In genomic region chr3:136782058-136782457, GRCm38 (mm10) we compare ENCODE assay signal across 24 mouse cellular contexts.
"Had no signal": no experiment of that assay in that cellular context is flagged by ENCODE, and none has a peak within 500 bp of the region (broad histone marks: within the 10 kb centered on the region; RNA-seq: fewer than 3 reads in every experiment).

No protein-coding gene starts in this region.

- H3K27ac ChIP-seq: gastrocnemius, adult 2 months; heart, embryonic 10.5 days; hindbrain, embryonic 10.5 days; hindbrain, embryonic 12.5 days; hindbrain, embryonic 14.5 days; intestine, embryonic 15.5 days; limb, embryonic 10.5 days; limb, embryonic 12.5 days had no signal

- H3K36me3 ChIP-seq: heart, embryonic 10.5 days; heart, embryonic 12.5 days; hindbrain, embryonic 10.5 days; hindbrain, embryonic 12.5 days; intestine, embryonic 15.5 days; limb, embryonic 10.5 days; limb, embryonic 12.5 days had no signal

- H3K9ac ChIP-seq: heart, embryonic 12.5 days; hindbrain, embryonic 12.5 days; hindbrain, embryonic 14.5 days; intestine, embryonic 15.5 days; limb, embryonic 12.5 days had no signal

- ATAC-seq: forebrain, embryonic 16.5 days; hindbrain, embryonic 16.5 days; inflammation-experienced regulatory T-cells, adult 6 months; intestine, embryonic 15.5 days; intestine, postnatal 0 days had no signal

- H3K27me3 ChIP-seq: heart, embryonic 12.5 days; hindbrain, embryonic 12.5 days; intestine, embryonic 15.5 days; limb, embryonic 12.5 days had no signal

- H3K4me1 ChIP-seq: heart, embryonic 10.5 days; heart, embryonic 12.5 days; hindbrain, embryonic 10.5 days; intestine, embryonic 15.5 days; limb, embryonic 10.5 days; limb, embryonic 12.5 days had no signal

- H3K9me3 ChIP-seq: heart, embryonic 10.5 days; heart, embryonic 12.5 days; hindbrain, embryonic 10.5 days; hindbrain, embryonic 12.5 days; intestine, embryonic 15.5 days; limb, embryonic 10.5 days; limb, embryonic 12.5 days had no signal

- H3K4me2 ChIP-seq: heart, embryonic 12.5 days; hindbrain, embryonic 12.5 days; hindbrain, embryonic 14.5 days; intestine, embryonic 15.5 days; limb, embryonic 12.5 days had no signal

- H3K4me3 ChIP-seq: gastrocnemius, adult 2 months; heart, embryonic 10.5 days; heart, embryonic 12.5 days; hindbrain, embryonic 10.5 days; hindbrain, embryonic 12.5 days; intestine, embryonic 15.5 days; limb, embryonic 10.5 days; limb, embryonic 12.5 days had no signal

- DNase-seq: gastrocnemius, adult 2 months; gastrocnemius, postnatal 10 days; gastrocnemius, postnatal 25 days; heart, adult 18-20 months; heart, postnatal 10 days; heart, postnatal 4 days; kidney, adult 18-20 months; kidney, adult 8-10 months; kidney, postnatal 10 days; kidney, postnatal 25 days; kidney, postnatal 4 days; liver had no signal
